Mouse (Mus musculus): ENCODE measurements around the gene S1pr3.

The S1pr3 gene

GRCm38 (mm10) chr13:51408519-51409001, at the start of gene S1pr3:
TSS of gene S1pr3 (plus strand) at chr13:51408639.
- DNase-seq (ENCODE audit: low read depth, low spot score), result no peak

GRCm38 (mm10) chr13:51360441-51360962, 47.9 kb upstream of the S1pr3 start:
- DNase-seq (ENCODE audit: low read depth, low spot score), result no peak

- DNase-seq (ENCODE audit: low read depth, low spot score), result no peak
Measured at GRCm38 (mm10) chr13:51363390-51363789, 45.0 kb upstream of the S1pr3 start.

- no peak for DNase-seq (ENCODE audit: low read depth, low spot score)
Measured at GRCm38 (mm10) chr13:51363985-51364384, 44.5 kb upstream of the S1pr3 start.

- DNase-seq (ENCODE audit: low read depth, low spot score), result no peak
Measured at GRCm38 (mm10) chr13:51365191-51365590, 43.2 kb upstream of the S1pr3 start.

GRCm38 (mm10) chr13:51368346-51368745, 40.1 kb upstream of the S1pr3 start:
- no peak for DNase-seq (ENCODE audit: low read depth, low spot score)

- DNase-seq (ENCODE audit: low read depth, low spot score), result no peak
Measured at GRCm38 (mm10) chr13:51369354-51369753, 39.1 kb upstream of the S1pr3 start.

- DNase-seq (ENCODE audit: low read depth, low spot score), result no peak
Measured at GRCm38 (mm10) chr13:51373086-51373485, 35.4 kb upstream of the S1pr3 start.

GRCm38 (mm10) chr13:51374026-51374807, 34.2 kb upstream of the S1pr3 start:
- DNase-seq (ENCODE audit: low read depth, low spot score), result no peak

- DNase-seq (ENCODE audit: low read depth, low spot score), result no peak
Measured at GRCm38 (mm10) chr13:51378126-51378525, 30.3 kb upstream of the S1pr3 start.

- no peak for DNase-seq (ENCODE audit: low read depth, low spot score)
Measured at GRCm38 (mm10) chr13:51379596-51379995, 28.8 kb upstream of the S1pr3 start.

GRCm38 (mm10) chr13:51381498-51381897, 26.9 kb upstream of the S1pr3 start:
- no peak for DNase-seq (ENCODE audit: low read depth, low spot score)

GRCm38 (mm10) chr13:51384899-51385298, 23.5 kb upstream of the S1pr3 start:
- no peak for DNase-seq (ENCODE audit: low read depth, low spot score)

GRCm38 (mm10) chr13:51387908-51388307, 20.5 kb upstream of the S1pr3 start:
- DNase-seq (ENCODE audit: low read depth, low spot score), result no peak

GRCm38 (mm10) chr13:51390398-51390797, 18.0 kb upstream of the S1pr3 start:
- DNase-seq (ENCODE audit: low read depth, low spot score), result no peak

- no peak for DNase-seq (ENCODE audit: low read depth, low spot score)
Measured at GRCm38 (mm10) chr13:51391359-51391916, 17.0 kb upstream of the S1pr3 start.

- DNase-seq (ENCODE audit: low read depth, low spot score), result no peak
Measured at GRCm38 (mm10) chr13:51392256-51392655, 16.2 kb upstream of the S1pr3 start.

GRCm38 (mm10) chr13:51397861-51398260, 10.6 kb upstream of the S1pr3 start:
- DNase-seq (ENCODE audit: low read depth, low spot score), result no peak

- DNase-seq (ENCODE audit: low read depth, low spot score), result no peak
Measured at GRCm38 (mm10) chr13:51399562-51399961, 8.9 kb upstream of the S1pr3 start.

GRCm38 (mm10) chr13:51400186-51400719, 8.2 kb upstream of the S1pr3 start:
- no peak for DNase-seq (ENCODE audit: low read depth, low spot score)

GRCm38 (mm10) chr13:51400736-51401501, 7.5 kb upstream of the S1pr3 start:
- peak; percentile 26 for DNase-seq (ENCODE audit: low read depth, low spot score)

GRCm38 (mm10) chr13:51404566-51404965, 3.9 kb upstream of the S1pr3 start:
- no peak for DNase-seq (ENCODE audit: low read depth, low spot score)

All from brain, embryonic 18.5 days (tissue).